Mouse (Mus musculus) G1E-ER4 (cell line): ENCODE data around the gene Actl6a. TPM values are rescaled to one million over a fixed set of nuclear protein-coding genes. Genes with fewer than 3 reads are reported as not detected.

Experiments
- GATA1 ChIP-seq: IDR thresholded peaks from one replicate; pipeline ENCODE4 v1.8.0; 2012; ENCODE audit warnings: low read length, inconsistent platforms
- polyA plus RNA-seq: library from polyadenylated mRNA; stranded (reverse); fragments of >175 nt; gene quantifications from 2 replicates; pipeline ENCODE4 v1.2.3, GENCODE M21; 2012

Gene Actl6a
- polyA plus RNA-seq, 1 experiment, result 14.2 TPM

- no peak for TF ChIP-seq GATA1
Measured at GRCm38 (mm10) chr3:32736244-32737171, 30.4 kb downstream of the Actl6a start, which contains the start of gene Ndufb5. Gene Ndufb5, plus strand, starts transcription at chr3:32736990.

- no peak for TF ChIP-seq GATA1
Measured at GRCm38 (mm10) chr3:32737172-32737655, 31.1 kb downstream of the Actl6a start, which contains the start of gene Mrpl47. Gene Mrpl47, minus strand, starts transcription at chr3:32737605.

GRCm38 (mm10) chr3:32738549-32738948, 32.5 kb downstream of the Actl6a start:
- no peak for TF ChIP-seq GATA1

- no peak for TF ChIP-seq GATA1
Measured at GRCm38 (mm10) chr3:32742276-32742780, 36.2 kb downstream of the Actl6a start.

GRCm38 (mm10) chr3:32745001-32745400, 38.9 kb downstream of the Actl6a start:
- TF ChIP-seq GATA1, result no peak

GRCm38 (mm10) chr3:32748384-32748783, 42.3 kb downstream of the Actl6a start:
- TF ChIP-seq GATA1, result no peak

- no peak for TF ChIP-seq GATA1
Measured at GRCm38 (mm10) chr3:32749820-32750579, 43.9 kb downstream of the Actl6a start.

GRCm38 (mm10) chr3:32754384-32754915, 48.4 kb downstream of the Actl6a start:
- no peak for TF ChIP-seq GATA1

GRCm38 (mm10) chr3:32759212-32759611, 53.1 kb downstream of the Actl6a start:
- TF ChIP-seq GATA1, result no peak

GRCm38 (mm10) chr3:32762962-32763361, 56.9 kb downstream of the Actl6a start:
- no peak for TF ChIP-seq GATA1

- no peak for TF ChIP-seq GATA1
Measured at GRCm38 (mm10) chr3:32763902-32764301, 57.8 kb downstream of the Actl6a start.

GRCm38 (mm10) chr3:32770781-32771180, 64.7 kb downstream of the Actl6a start:
- TF ChIP-seq GATA1, result no peak

Other genes starting within 250 kb of the Actl6a start
- gene Kcnmb3, start 214.1 kb upstream of the Actl6a start, polyA plus RNA-seq, result not detected in 2 replicates
- gene Zfp639, start 196.0 kb upstream of the Actl6a start, polyA plus RNA-seq, result 5.3 and 8.4 TPM in 2 replicates
- 10.0 and 15.3 TPM in 2 replicates for gene Mfn1, start 176.8 kb upstream of the Actl6a start, polyA plus RNA-seq
- 6.2 and 10.3 TPM in 2 replicates for gene Gnb4, start 89.7 kb upstream of the Actl6a start, polyA plus RNA-seq
- gene Ndufb5, start 30.7 kb downstream of the Actl6a start, polyA plus RNA-seq, result 12.1 and 95.3 TPM in 2 replicates
- gene Mrpl47, start 31.3 kb downstream of the Actl6a start, polyA plus RNA-seq, result 1.3 and 1.7 TPM in 2 replicates
- not detected in 2 replicates for gene Usp13, start 111.2 kb downstream of the Actl6a start, polyA plus RNA-seq